Mouse (Mus musculus) ZHBTc4 (cell line): ENCODE results near the gene Kbtbd7.
"Not testable (repeated sequence)": the region's sequence is repeated elsewhere in the genome, so short reads cannot be mapped to it uniquely, and the experiment has no call there.

ENCODE experiments used
- DNase-seq: peaks from one replicate; pipeline ENCODE4 v3.0.0-alpha.2; 2011; ENCODE audit warnings: low read depth, low spot score

The Kbtbd7 gene

DNA sequence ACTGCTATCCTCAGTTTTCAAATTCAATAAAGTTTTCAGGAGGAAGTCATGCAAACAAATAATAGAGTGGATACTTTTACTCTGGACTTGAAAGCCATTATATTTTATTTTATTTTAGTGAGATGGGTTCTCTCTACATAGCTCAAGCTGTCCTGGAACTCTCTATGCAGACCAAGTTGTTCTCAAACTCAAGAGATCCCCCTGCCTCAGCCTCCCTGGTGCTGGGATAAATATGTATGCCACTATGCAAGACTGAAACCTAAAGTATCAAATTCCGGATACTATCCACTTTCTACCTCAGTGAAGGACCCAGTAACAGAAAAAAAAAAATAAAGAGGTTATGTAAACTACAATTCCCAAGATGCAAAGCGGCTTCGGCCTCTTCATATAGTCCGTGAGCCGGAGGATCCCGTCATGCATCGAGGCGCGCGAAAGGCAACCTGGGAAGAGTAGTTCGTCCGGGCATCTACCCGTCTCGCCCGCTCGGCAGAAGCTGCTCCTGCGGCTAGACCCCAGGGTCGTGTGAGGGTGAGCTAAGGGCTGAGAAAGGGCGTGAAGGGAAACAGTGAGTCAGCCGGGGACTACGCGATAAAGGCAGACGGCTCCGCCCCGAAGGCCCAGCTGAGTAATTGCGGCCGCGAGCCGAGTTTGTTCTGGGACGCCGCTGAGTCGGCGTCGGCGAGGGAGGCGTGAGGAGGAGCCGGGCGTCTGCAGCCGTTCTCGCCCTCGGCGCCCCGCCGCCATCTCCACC lies at the start of gene Kbtbd7:
TSS of gene Kbtbd7 (plus strand) at position 533 of the 751 bp plus-strand sequence.
- peak; percentile 94 for DNase-seq

- no peak for DNase-seq
Measured at GRCm38 (mm10) chr14:79377041-79377440, 49.3 kb upstream of the Kbtbd7 start.

DNA sequence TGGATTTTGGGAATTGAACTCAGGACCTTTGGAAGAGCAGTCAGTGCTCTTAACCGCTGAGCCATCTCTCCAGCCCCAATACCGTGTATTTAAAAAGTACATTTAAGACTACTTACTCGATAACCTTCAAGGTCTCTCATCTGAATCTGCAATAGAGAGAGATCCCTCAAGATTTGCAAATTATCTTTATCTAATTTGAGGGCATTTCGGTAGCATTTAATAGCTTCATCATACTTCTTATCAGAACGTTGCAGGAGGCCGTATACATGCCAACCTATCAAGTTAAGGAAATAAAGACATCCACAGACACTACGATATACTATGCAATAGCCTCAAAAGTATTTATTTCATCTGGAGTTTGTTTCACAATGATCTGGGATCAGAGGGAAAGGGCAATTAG lies 43.2 kb upstream of the Kbtbd7 start:
- DNase-seq, result no peak

- DNase-seq, result no peak
Measured at GRCm38 (mm10) chr14:79388304-79388703, 38.0 kb upstream of the Kbtbd7 start.

DNA sequence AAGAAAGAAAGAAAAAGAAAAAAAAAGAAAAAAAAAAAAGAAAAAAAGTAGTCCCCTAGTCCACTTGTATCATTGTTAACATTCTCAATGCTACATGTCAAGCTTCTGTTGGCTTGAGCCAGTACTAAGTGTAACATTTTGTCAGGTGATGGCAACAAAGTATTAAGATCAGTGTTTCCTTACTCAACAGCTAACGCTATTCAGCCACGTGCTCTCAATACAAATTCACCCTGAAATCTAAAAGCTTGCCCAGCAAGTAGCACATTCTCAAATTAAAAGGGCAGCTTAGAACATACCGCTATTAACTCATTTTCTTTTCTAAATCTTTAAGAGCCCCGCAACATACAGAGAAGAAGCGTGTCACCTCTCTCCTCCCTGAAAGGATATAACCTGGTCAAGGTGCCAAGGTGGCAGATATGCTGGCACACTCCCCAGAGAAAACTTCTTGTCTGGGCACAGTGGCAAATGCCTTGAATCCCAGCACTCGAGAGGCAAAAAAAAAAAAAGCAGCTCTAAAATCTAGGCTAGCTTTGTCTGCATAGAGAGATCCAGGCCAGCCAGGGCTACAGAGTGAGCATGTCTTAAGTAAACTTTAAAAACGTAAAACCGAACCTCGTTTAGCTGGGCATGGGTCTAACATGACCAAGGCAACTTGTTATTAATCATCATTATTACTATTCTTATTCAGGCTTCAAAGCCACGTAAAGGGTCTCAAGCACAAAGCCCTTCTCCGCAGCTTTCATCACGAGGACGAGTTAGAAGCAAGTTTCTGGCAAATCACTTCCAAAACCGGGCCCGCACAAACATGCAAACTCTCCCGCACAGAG lies 36.7 kb upstream of the Kbtbd7 start:
- no peak for DNase-seq

GRCm38 (mm10) chr14:79390265-79390926 lies 35.9 kb upstream of the Kbtbd7 start, which contains the start of gene Naa16:
TSS of gene Naa16 (minus strand) at chr14:79390778.
- DNase-seq, result peak; percentile 93

DNA sequence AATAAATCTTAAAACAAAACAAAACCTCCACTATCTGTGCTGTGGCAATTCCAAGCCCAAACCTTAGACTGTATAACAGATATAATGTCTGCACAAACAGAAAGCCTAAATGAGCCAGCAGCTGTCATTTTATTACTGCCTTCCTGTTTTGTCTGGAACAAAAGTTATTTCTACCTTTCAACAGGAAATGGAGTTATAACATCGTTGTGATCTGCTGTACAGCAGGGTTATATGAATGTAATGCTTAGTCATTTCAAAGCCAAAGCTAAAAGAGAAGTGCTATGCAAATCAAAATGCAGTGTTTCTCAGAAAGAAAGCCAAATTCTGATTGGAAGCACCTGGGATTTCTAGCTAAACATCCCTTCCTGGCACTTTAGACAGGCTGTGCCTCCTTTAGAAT lies 33.0 kb upstream of the Kbtbd7 start:
- no peak for DNase-seq

DNA sequence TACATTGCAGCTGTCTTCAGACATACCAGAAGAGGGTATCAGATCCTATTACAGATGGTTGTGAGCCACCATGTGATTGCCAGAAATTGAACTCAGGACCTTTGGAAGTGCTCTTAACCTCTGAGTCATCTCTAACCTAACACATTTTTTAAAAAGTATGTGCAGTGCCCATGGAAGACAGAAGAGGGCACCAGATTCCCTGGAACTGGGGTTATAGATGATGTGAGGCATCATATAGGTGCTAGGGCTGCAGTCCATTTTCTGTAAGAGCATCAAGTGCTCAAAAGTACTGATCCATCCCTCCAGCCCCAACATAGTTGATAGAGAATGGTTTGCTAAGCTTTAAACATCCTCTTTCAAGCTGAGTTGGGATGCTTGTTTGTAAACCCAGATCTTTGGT lies 31.7 kb upstream of the Kbtbd7 start:
- DNase-seq, result peak; percentile 47

GRCm38 (mm10) chr14:79397321-79398122 lies 28.8 kb upstream of the Kbtbd7 start, which contains the start of gene Mtrf1:
TSS of gene Mtrf1 (plus strand) at chr14:79397772.
- DNase-seq, result peak; percentile 63

- DNase-seq, result no peak
Measured at GRCm38 (mm10) chr14:79407641-79408040, 18.7 kb upstream of the Kbtbd7 start.

- DNase-seq, result no peak
Measured at GRCm38 (mm10) chr14:79409278-79409830, 17.0 kb upstream of the Kbtbd7 start.

GRCm38 (mm10) chr14:79410662-79411061 lies 15.6 kb upstream of the Kbtbd7 start:
- DNase-seq, result no peak

DNA sequence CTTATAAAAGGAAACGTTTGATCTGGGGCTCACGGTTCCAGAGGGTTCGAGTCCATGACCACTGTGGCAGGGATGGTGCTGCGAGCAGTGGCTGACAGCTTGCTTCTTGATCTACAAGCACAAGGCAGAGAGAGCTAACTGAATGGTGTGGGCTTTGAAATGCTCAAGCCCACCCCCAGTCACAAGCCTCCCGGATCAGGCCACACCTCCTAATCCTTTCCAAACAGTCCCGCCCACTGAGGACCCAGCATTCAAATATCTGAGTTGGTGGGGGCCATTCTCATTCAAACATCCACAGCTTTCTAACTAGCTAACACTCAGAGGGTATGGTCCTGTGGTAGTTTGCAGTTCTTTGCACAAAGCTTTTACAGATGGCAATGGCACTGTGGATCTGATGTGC lies 13.2 kb upstream of the Kbtbd7 start:
- no peak for DNase-seq

GRCm38 (mm10) chr14:79420083-79420685 lies 6.1 kb upstream of the Kbtbd7 start:
- DNase-seq, result no peak

DNA sequence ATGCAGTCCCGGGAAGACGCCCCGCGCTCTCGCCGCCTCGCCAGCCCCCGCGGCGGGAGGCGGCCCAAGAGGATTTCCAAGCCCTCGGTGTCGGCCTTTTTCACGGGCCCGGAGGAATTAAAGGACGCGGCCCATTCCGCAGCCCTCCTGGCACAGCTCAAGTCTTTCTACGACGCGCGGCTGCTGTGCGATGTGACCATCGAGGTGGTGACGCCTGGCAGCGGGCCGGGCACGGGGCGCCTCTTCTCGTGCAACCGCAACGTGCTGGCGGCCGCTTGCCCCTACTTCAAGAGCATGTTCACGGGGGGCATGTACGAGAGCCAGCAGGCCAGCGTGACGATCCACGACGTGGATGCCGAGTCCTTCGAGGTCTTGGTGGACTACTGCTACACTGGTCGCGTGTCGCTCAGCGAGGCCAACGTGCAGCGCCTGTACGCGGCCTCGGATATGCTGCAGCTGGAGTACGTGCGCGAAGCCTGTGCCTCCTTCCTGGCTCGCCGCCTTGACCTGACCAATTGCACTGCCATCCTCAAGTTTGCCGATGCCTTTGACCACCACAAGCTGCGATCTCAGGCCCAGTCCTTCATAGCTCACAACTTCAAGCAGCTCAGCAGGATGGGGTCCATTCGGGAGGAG lies 537 bp downstream of the Kbtbd7 start:
- not testable (repeated sequence) for DNase-seq

- no peak for DNase-seq
Measured at GRCm38 (mm10) chr14:79434068-79434467, 7.8 kb downstream of the Kbtbd7 start.

- DNase-seq, result no peak
Measured at GRCm38 (mm10) chr14:79440655-79441054, 14.3 kb downstream of the Kbtbd7 start.

DNA sequence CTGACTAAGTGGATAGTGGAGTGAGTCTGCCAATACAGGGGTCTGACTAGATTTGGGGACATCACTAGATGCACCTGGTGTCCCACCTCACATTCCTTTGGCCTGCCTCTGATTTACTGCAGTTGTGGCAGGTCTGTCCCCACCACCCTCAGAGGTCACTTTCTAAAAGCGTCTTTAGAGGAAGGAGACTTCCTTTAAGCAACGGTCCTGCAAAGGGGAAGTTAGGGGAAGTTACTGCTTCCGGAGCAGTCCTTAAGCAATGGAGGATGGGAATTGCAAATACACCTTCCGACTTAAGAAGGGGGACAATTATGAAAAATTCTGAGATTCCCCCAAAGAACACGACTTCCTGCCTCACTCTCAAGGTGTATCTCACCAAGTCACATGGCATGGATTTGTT lies 15.1 kb downstream of the Kbtbd7 start:
- no peak for DNase-seq

GRCm38 (mm10) chr14:79444601-79445000 lies 18.3 kb downstream of the Kbtbd7 start:
- no peak for DNase-seq

- DNase-seq, result no peak
Measured at GRCm38 (mm10) chr14:79445055-79445620, 18.8 kb downstream of the Kbtbd7 start.
